Mouse (Mus musculus) forebrain, embryonic 11.5 days (tissue): ENCODE measurements at regions not wholly inside any gene's neighbourhood (a gene's known extent, or its start where the extent isn't known, plus 50 kb on each side); places are given as distances from the start of the nearest gene placed in this dataset.
"Not testable (repeated sequence)": the region's sequence is repeated elsewhere in the genome, so short reads cannot be mapped to it uniquely, and the experiment has no call there.

Experiments used
- ATAC-seq: fragments of 200-750 bp; cut with Nextera tagmentation; replicated peaks from 2 replicates; pipeline ENCODE4 v1.8.0; 2017; ENCODE audit warnings: moderate TSS enrichment; ENCODE audit not compliant: low FRiP score
- DNase-seq: peaks from one replicate; pipeline ENCODE4 v3.0.0-alpha.2; 2017; ENCODE audit warnings: low spot score
- H3K27ac ChIP-seq: fragments of 300-500 bp; sonication (generic); 2 replicates; pipeline ENCODE4 v1.5.1; 2014; ENCODE audit warnings: low read depth, low read length
- H3K27me3 ChIP-seq: fragments of 300-500 bp; sonication (generic); 2 replicates; pipeline ENCODE4 v1.6.1; 2014; ENCODE audit warnings: mild to moderate bottlenecking, low read length, mixed read lengths; ENCODE audit not compliant: control insufficient read depth, insufficient read depth
- H3K36me3 ChIP-seq: fragments of 300-500 bp; sonication (generic); 2 replicates; pipeline ENCODE4 v1.6.1; 2014; ENCODE audit warnings: mild to moderate bottlenecking, low read length, moderate library complexity, mixed read lengths; ENCODE audit not compliant: control insufficient read depth, insufficient read depth
- H3K4me1 ChIP-seq: fragments of 300-500 bp; sonication (generic); replicated peaks from 2 replicates; pipeline ENCODE4 v1.6.1; 2014; ENCODE audit warnings: low read length, mixed read lengths; ENCODE audit not compliant: control insufficient read depth, insufficient read depth
- H3K4me2 ChIP-seq: fragments of 300-500 bp; sonication (generic); 2 replicates; pipeline ENCODE4 v1.6.1; 2014; ENCODE audit warnings: low read depth, mild to moderate bottlenecking, low read length, moderate library complexity, mixed read lengths; ENCODE audit not compliant: severe bottlenecking
- H3K4me3 ChIP-seq: fragments of 300-500 bp; sonication (generic); 2 replicates; pipeline ENCODE4 v1.5.1; 2014; ENCODE audit warnings: low read depth, low read length
- H3K9ac ChIP-seq: fragments of 300-500 bp; sonication (generic); 2 replicates; pipeline ENCODE4 v1.6.1; 2014; ENCODE audit warnings: low read length
- H3K9me3 ChIP-seq: fragments of 300-500 bp; sonication (generic); 2 replicates; pipeline ENCODE4 v1.6.1; 2016; ENCODE audit warnings: low read length, mixed read lengths; ENCODE audit not compliant: control insufficient read depth
- WGBS: fragments of 180-500 bp; shearing (Covaris S2); extraction: QIAGEN DNeasy Blood & Tissue Kit; methylation state at CpG from one replicate; pipeline ENCODE4 v1.1.7; 2014; 5-methylcytosine and 5-hydroxymethylcytosine counted together

GRCm38 (mm10) chr11:10046593-10046992, 854.9 kb downstream of the Abca13 start:
- Histone ChIP-seq H3K9ac (no peak overlapping the region), H3K4me3 (no peak overlapping the region), H3K9me3 (no peaks in the 10 kb centered on the region), H3K27me3 (no peaks in the 10 kb centered on the region), H3K4me1 (no peaks in the 10 kb centered on the region), H3K27ac (no peak overlapping the region), H3K36me3 (no peaks in the 10 kb centered on the region), H3K4me2 (no peak overlapping the region)
- DNase-seq (no peak), ATAC-seq (peak; percentile 72)
- WGBS = 42% methylated on average over 2 of the region's 2 CpGs

GRCm38 (mm10) chr11:10051584-10052210, 860.0 kb downstream of the Abca13 start:
- Histone ChIP-seq H3K9ac (no peak overlapping the region), H3K9me3 (no peaks in the 10 kb centered on the region), H3K4me3 (no peak overlapping the region), H3K4me2 (no peak overlapping the region), H3K4me1 (no peaks in the 10 kb centered on the region), H3K27ac (no peak overlapping the region), H3K36me3 (no peaks in the 10 kb centered on the region), H3K27me3 (no peaks in the 10 kb centered on the region)
- ATAC-seq = no peak
- WGBS = 66% methylated on average over 2 of the region's 2 CpGs
- DNase-seq = no peak

GRCm38 (mm10) chr11:10071881-10072280, 880.1 kb downstream of the Abca13 start:
- H3K9me3 ChIP-seq = no peaks in the 10 kb centered on the region
- no peak overlapping the region for H3K9ac ChIP-seq
- 78% methylated on average over 2 of the region's 2 CpGs for WGBS
- no peak overlapping the region for H3K4me2 ChIP-seq
- H3K27me3 ChIP-seq = no peaks in the 10 kb centered on the region
- no peaks in the 10 kb centered on the region for H3K36me3 ChIP-seq
- no peak overlapping the region for H3K4me3 ChIP-seq
- ATAC-seq (no peak), DNase-seq (no peak)
- H3K4me1 ChIP-seq = no peaks in the 10 kb centered on the region
- H3K27ac ChIP-seq = no peak overlapping the region

DNA sequence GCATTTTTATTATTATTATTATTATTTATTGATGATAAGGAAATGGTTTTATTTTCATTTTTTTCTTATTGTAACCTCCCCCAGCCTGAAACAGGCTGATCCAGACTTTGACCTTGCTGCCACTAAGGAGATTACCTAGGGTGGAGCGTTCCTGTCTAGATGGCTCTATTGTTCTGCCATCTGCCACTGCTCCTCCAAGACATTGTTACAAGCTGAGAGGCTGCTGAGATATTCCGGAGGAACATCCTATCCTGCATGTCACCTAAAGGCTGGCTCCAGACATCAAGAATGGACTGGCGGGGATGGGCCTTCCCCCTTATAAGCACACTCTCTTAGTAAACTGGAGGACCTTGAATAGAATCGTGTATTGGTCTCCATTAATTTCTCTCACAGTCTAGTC, 896.2 kb downstream of the Abca13 start:
- Histone ChIP-seq H3K4me2 (no peak overlapping the region), H3K9me3 (no peaks in the 10 kb centered on the region), H3K36me3 (no peaks in the 10 kb centered on the region), H3K27ac (no peak overlapping the region), H3K27me3 (no peaks in the 10 kb centered on the region), H3K4me1 (no peaks in the 10 kb centered on the region), H3K9ac (no peak overlapping the region), H3K4me3 (no peak overlapping the region)
- ATAC-seq = no peak
- no peak for DNase-seq
- 77% methylated on average over 4 of the region's 4 CpGs for WGBS

DNA sequence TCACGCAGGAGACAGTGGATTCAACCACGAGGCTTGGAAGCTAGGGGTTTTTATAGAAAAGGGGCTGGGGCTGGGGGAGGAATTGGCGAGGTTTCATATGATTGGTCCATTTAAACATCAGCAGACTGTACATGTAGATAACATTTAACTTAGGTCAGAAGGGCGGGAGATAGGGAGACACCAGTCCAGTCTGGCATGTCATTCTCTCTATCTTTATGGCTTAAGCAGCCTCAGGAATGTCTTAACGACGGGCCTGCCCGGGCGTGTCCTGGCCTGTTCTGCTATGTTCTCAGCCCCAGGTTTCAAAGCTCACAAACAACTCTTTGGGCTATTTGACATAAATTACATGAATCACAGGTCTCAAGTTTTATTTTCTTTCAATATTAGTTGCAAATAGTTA, 910.6 kb downstream of the Abca13 start:
- H3K9me3 ChIP-seq, H3K27me3 ChIP-seq, ATAC-seq: not testable (repeated sequence)

DNA sequence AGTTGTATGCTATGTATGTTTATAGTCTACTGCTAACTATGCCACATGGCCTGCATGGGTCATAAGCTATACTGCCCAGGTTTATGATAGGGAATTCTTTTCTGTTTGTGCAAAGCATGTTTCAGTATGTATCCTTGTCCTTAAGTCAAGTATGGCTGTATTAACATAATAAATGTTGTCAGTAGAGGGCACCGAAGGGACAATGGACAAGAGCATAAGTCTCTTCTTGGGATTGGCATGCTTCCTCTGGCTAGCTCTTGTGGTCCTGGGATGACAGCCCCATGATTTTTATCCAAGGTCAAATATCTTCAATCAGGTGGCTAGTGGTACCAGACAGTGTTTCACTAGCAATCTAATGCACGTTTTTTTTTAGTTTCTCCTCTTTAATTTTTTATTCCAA, 913.3 kb downstream of the Abca13 start:
- no peaks in the 10 kb centered on the region for H3K4me1 ChIP-seq
- H3K9me3 ChIP-seq = no peaks in the 10 kb centered on the region
- H3K4me2 ChIP-seq = no peak overlapping the region
- H3K27ac ChIP-seq = no peak overlapping the region
- H3K36me3 ChIP-seq = no peaks in the 10 kb centered on the region
- H3K4me3 ChIP-seq = no peak overlapping the region
- H3K9ac ChIP-seq = no peak overlapping the region
- 85% methylated on average over 2 of the region's 2 CpGs for WGBS
- H3K27me3 ChIP-seq = no peaks in the 10 kb centered on the region
- no peak for ATAC-seq
- DNase-seq = no peak

More for the DNA sequence above, 910.6 kb downstream of the Abca13 start:
- H3K4me1 ChIP-seq, H3K9ac ChIP-seq, H3K4me2 ChIP-seq, DNase-seq, H3K27ac ChIP-seq, H3K36me3 ChIP-seq, H3K4me3 ChIP-seq: not testable (repeated sequence)
- WGBS = 82% methylated on average over 8 of the region's 8 CpGs

- no peak overlapping the region for H3K27ac ChIP-seq
- H3K9me3 ChIP-seq = no peaks in the 10 kb centered on the region
- no peak for DNase-seq
- H3K4me2 ChIP-seq = no peak overlapping the region
- H3K9ac ChIP-seq = no peak overlapping the region
- H3K4me1 ChIP-seq = no peaks in the 10 kb centered on the region
- no peak for ATAC-seq
- no peaks in the 10 kb centered on the region for H3K36me3 ChIP-seq
- H3K4me3 ChIP-seq = no peak overlapping the region
- H3K27me3 ChIP-seq = no peaks in the 10 kb centered on the region
Observed at GRCm38 (mm10) chr11:10142161-10142560, 950.4 kb downstream of the Abca13 start.

DNA sequence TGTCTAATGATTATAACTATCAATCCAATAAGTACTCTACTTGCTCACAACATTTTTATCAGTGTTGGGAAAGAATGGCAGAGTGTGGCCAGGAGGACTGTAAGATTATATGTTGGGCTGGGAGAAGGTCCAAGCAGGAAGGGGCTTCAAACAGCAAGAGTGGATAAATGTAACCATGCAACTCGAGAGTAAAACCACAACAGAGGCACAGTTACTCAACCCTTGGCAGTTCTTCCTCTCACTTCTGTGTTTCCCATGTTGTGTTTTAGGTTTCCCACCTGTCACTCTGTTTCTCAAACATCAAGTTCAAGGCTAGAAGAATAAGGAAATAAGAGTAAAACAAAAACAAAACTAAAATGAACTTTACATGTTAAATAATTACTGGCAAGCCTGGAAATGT, 957.4 kb downstream of the Abca13 start:
- Histone ChIP-seq H3K27me3 (no peaks in the 10 kb centered on the region), H3K9ac (no peak overlapping the region), H3K4me3 (no peak overlapping the region), H3K27ac (no peak overlapping the region), H3K9me3 (no peaks in the 10 kb centered on the region), H3K4me2 (no peak overlapping the region), H3K36me3 (no peaks in the 10 kb centered on the region), H3K4me1 (no peaks in the 10 kb centered on the region)
- 72% methylated on average over 1 of the region's 1 CpGs for WGBS
- DNase-seq = no peak
- ATAC-seq = no peak

GRCm38 (mm10) chr11:10153836-10154235, 960.2 kb upstream of the Vwc2 start:
- no peak overlapping the region for H3K4me2 ChIP-seq
- H3K27me3 ChIP-seq = no peaks in the 10 kb centered on the region
- H3K9me3 ChIP-seq = no peaks in the 10 kb centered on the region
- no peaks in the 10 kb centered on the region for H3K36me3 ChIP-seq
- no peaks in the 10 kb centered on the region for H3K4me1 ChIP-seq
- no peak overlapping the region for H3K27ac ChIP-seq
- DNase-seq (no peak), ATAC-seq (no peak)
- H3K9ac ChIP-seq = no peak overlapping the region
- no peak overlapping the region for H3K4me3 ChIP-seq
